Mouse (Mus musculus): Measurements from ENCODE around the gene BC048679. TPM values are rescaled to one million over a fixed set of nuclear protein-coding genes. Genes with fewer than 3 reads are reported as not detected.

The BC048679 gene
- not detected in 2 replicates for polyA plus RNA-seq (2012; ENCODE audit: low replicate concordance)

GRCm38 (mm10) chr7:81498181-81498580 is at the start of gene BC048679:
BC048679 (minus strand) TSS chr7:81498281.

GRCm38 (mm10) chr7:81493331-81494021 is 4.6 kb downstream of the BC048679 start, which contains the start of gene Ap3b2:
Ap3b2 (minus strand) TSS chr7:81493925.

GRCm38 (mm10) chr7:81455155-81455651 is 42.9 kb downstream of the BC048679 start, which contains the start of gene Cpeb1:
Cpeb1 (minus strand) TSS chr7:81455465.

Other genes starting within 250 kb of the BC048679 start
- gene Rps17, start 153.0 kb downstream of the BC048679 start, polyA plus RNA-seq (2012; ENCODE audit: low replicate concordance) = 124 and 142 TPM in 2 replicates
- gene Cpeb1, start 42.8 kb downstream of the BC048679 start, polyA plus RNA-seq (2012; ENCODE audit: low replicate concordance) = not detected in 2 replicates
- not detected in 2 replicates for gene Ap3b2, start 4.4 kb downstream of the BC048679 start, polyA plus RNA-seq (2012; ENCODE audit: low replicate concordance)
- gene Fsd2, start 68.7 kb upstream of the BC048679 start, polyA plus RNA-seq (2012; ENCODE audit: low replicate concordance) = not detected in 2 replicates
- gene Whamm, start 73.0 kb upstream of the BC048679 start, polyA plus RNA-seq (2012; ENCODE audit: low replicate concordance) = 12.9 and 16.2 TPM in 2 replicates
- gene Homer2, start 209.2 kb upstream of the BC048679 start, polyA plus RNA-seq (2012; ENCODE audit: low replicate concordance) = 0.20 and 0.39 TPM in 2 replicates